Mouse (Mus musculus) erythroblast, adult 5-6 weeks (primary cell): ENCODE data around the gene Zfp704. TPM values are rescaled to one million over a fixed set of nuclear protein-coding genes. Genes with fewer than 3 reads are reported as not detected.

ENCODE experiments used
- ATAC-seq: replicated peaks from 2 replicates; pipeline ENCODE4 v1.8.0; 2016; ENCODE audit warnings: moderate number of reproducible peaks, mild to moderate bottlenecking, moderate TSS enrichment, inconsistent platforms; ENCODE audit not compliant: poor library complexity, low FRiP score, severe bottlenecking
- total RNA-seq, 2 experiments: library from RNA; stranded (forward) in 1 of 2; stranded (reverse) in 1 of 2; fragments of 150-400 nt in 1 of 2; fragments of 200-764, 138-1000 nt in 1 of 2; gene quantifications; 2 replicates each; pipeline versions ENCODE4 v1.2.3 to v1.2.4; 2015 to 2017; ENCODE audit warnings: low replicate concordance in 2 of 2

Zfp704 gene
- total RNA-seq, 2 experiments from 2014 or later, result 1.5 to 2.3 TPM

DNA sequence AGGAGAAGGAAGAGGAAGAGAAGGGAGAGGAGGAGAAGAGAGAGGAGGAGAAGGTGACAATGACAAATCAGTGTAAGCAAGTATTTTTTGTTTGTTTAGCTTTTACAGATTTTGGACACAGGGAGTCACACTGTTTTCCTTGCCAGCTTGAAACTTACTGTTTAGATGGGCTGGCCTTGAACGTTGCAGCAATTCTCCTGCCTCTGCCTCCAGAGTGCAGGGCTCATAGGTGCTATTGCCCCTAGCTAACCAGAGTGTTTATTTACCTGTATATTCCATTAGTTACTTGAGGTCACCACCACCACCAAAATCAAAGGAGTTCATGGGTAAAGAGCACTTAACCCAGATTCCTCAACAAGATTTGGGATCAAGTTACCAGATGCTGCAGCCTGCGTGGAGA lies 132.5 kb downstream of the Zfp704 start:
- ATAC-seq, result no peak

DNA sequence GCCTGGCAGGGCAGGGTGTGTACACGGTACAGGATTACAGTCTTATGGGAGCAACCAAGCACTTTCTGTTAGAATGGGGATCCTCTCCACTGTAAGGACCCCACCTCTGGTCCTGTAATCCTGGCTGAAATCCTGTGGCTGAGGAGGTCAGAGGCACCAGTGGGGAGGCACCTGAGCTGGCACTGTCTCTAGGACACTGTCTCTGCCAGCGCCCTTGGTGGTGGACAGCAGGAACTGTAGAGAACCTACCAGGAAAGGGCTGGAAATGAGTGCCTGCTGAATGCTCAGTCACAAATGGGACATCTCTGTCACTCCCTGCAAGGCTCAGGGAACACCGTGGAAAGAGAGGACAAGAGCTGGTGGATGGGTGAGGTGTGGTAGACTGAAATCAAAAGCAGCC lies 133.5 kb downstream of the Zfp704 start:
- ATAC-seq, result no peak

DNA sequence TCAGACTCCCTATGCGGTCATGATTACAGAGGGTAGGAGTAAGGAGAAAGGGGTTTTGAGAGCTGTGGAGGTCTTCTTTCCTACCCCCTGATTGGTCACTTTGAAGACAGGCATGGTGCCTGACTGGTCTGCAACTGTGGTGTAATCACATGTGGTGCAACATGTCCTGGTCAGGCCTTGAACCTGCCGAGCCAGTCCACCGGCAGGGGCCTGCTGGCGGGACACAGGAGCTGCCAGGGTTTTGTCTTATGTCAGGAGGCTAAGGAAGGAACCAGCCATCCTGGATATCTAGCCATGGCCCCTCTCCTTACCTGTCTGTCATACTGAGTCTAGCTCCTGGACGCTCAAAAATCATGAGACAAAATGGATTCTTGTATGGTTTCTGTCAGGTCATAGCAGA lies 134.4 kb downstream of the Zfp704 start:
- ATAC-seq, result no peak

DNA sequence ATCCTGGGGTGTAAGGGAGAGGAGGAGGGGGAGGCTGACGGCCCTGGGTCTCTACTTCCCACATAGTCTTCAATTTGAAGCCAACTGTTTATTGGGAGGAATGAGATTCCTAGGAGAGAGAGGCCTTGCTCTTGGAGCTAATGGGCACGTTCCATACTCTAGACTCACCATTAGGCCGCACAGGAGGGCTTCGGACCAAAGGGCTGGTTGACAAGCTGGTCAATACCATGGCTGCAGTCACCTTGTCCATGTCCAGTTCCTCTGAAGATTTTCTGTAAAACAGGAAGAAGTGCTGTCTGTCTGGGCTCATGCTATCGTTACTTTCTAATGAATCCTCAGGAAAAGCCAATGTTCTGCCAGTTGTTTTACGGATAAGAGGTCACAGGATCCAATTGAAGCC lies 135.6 kb downstream of the Zfp704 start:
- no peak for ATAC-seq

DNA sequence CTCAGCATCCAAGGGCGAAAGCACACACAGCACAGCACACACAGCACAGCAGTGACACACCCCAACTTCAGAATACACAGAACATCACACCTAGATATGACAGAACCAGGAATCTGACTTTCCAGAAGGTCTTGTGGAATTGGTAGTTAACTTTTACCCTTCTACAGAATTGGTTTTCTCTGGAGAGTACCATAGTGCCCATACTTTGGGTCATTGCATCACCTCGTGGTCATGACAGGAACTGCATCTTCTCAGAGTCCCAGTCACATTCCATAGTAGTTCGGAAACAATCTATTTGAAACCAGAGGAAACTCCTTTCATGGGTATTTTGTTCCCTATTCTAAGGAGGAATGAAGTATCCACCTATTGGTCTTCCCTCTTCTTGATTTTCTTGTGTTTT lies 143.6 kb downstream of the Zfp704 start:
- no peak for ATAC-seq

DNA sequence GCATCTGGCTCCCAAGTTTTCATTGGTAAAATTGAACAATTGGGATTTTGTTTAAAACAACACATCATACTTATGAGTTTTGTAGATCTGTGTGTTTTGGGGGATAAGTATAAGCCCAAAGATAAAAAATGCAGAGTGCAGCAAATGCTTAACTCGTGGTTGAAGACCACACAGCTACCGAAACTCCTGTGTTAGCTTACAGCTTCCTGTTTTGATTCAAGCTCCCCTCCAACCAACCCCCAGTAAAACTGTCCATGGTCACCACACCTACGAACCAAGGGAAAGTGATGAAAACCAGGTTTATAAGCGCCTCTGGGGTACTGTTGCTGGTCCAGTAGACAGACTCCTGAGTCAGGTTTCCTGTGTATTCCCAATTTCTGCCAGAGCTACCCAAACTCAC lies 144.2 kb downstream of the Zfp704 start:
- no peak for ATAC-seq

DNA sequence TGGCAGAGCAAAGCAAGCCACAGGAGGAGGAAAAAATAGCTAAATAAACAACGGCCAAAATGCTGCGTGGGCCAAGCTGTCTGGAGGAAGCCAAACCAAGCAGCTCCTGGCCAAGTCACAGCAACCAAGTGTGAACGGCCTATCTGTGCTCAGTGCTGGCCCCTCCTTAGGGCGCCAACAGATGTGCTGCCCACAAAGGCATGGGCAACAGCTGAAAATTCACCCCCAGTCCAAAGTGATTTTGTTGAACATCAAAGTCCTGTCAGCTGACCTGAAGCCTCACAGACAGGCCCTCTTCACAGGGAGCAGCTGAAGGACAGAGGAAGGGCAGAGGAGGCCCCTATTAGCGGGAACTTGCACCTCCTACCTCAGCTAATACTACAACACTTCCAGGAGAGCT lies 148.2 kb downstream of the Zfp704 start:
- no peak for ATAC-seq

DNA sequence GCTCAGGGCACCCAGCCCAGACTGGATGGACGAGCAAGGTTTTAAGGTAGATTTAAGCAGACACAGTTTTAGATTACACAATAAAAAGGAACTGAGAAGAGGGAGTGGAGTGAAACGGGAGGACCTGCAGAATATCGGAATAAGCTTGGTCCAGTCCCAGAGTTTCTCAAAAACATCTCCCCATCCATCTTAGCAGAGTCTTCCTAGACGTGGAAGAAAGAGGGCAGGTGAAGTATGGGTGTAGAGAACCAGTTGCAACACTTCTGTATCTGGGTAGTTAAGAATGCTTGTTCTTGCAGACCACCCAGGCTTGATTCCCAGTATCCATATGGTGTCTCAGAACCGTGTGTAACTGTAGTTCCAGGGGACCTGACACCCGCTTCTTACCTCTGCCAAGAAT lies 149.6 kb downstream of the Zfp704 start:
- no peak for ATAC-seq

DNA sequence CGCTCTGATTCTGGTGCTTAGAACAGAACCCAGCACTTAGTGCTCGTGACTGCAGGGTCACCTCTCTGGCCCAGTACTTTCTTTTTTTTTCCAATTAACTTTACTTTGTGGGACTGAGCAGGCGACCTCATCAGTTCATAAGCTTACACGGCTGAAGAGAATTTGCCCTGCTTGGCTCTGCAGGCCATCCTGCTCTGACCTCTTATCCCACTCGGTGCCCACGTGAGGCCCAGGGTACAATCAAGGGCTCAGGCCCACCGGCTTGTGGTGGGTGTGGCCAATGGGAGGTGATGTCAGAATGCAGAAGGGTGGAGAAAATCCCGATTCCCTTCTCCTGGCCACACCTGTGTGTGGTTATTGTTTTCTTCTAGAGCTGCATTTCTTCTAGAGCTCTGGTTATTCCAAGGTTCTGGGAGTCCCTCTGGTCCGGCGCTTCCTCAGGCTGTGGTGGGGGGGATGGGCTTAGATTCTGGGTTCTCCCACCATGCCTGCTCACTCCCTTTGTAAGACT lies 153.4 kb downstream of the Zfp704 start:
- ATAC-seq, result no peak

DNA sequence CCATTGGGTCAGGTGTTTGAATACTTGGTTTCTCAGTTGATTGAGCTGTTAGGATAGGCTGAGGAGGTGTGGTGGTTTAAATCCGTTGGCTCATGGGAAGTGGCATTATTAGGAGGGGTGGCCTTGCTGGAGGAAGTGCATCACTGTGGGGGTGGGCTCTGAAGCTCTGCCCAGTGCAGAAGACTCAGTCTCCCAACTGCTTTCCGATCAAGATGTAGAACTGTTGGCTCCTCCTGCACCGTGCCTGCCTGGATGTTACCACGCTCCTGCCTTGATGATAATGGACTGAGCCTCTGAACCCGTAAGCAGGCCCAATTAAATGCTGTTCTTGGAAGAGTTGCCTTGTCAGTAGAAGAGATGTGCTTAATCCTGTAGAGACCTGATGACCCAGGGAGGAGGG lies 154.5 kb downstream of the Zfp704 start:
- ATAC-seq, result no peak

DNA sequence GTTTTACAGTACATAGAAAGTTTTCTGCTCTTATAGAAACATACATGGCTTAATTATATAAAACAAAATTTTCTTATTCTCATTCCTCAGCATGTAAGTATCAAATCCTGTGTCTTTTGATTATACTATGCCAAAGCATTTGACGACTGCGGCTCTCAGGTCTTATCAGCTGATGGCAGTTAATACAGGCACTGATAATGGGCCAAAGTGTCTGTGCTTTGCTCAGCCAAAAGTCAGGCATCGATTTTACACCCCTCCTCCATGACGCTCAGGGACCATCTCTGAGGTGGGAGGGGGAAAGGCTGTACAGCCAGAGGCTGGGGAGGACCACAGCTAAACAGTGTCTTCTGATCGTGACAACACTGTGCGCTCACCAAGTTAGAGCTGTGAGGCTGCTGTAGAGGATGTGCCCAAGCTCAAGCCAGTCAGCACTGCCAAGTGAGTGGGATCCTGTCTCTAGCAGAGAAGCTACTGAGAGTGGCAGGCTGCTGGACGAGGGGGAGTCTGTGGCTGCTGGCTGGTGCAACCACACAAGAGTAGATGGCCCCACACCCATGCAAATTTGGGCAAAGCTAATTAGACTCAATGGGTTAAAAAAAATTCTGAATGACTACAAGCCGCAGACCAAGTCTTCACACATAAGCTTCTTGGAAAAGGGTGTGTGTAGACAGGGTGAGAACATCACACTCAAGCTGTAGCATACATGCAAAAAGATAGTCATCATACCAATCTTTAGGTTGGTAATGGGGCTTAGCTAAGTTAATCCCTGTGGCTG lies 155.1 kb downstream of the Zfp704 start:
- no peak for ATAC-seq

DNA sequence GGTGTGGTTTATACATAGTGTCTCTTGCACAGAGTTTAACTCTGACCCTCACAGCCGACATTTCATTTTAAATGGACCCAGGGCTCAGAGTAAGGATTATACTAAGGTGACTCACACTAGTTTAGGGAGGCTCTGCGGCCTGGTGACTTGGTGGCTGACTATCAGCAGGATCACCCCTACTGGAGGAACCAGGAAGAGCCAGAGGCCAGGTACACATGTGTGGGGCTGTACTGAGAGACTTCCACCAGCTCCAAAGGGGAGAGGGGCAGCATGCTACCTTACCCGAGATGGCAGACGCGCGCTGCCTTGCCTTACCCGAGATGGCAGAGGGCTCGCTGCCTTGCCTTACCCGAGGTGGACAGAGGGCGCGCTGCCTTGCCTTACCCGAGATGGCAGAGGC lies 159.4 kb downstream of the Zfp704 start:
- ATAC-seq, result no peak

DNA sequence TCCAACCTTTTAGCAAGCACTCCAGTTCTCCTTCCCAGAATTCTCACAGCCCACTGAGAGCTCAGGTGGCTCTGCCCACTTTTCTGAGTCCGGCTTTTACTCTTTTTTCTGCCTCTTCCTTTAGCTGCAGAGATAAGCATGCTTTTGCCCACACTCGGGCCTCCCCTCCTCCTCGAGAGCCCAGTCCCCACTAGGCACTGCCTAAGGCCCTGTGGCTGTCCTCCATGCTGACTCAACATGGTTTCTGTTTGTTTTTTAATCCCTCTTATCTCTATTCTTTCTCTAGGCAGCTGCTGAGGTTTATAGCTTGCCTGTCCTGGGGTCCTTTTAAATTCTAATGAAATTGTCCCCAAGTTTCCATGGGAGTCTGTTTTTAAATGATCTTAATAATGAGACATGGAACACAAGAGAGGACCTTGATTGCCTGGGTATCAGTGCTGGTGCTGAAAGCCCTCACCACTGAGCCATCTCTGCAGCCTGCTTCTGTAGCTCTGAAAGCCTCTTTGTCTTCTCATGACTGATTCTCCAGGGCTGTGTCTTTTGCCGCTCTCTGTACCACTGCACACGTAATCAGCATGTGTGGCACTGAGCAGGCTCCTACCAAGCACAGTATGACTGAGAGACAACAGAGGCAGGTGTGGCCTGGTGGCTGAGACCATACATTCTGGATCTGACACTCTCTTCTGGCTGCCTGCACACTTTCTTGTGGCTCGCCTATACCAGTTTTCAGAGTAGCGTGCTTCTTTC lies 160.5 kb downstream of the Zfp704 start:
- ATAC-seq, result no peak

DNA sequence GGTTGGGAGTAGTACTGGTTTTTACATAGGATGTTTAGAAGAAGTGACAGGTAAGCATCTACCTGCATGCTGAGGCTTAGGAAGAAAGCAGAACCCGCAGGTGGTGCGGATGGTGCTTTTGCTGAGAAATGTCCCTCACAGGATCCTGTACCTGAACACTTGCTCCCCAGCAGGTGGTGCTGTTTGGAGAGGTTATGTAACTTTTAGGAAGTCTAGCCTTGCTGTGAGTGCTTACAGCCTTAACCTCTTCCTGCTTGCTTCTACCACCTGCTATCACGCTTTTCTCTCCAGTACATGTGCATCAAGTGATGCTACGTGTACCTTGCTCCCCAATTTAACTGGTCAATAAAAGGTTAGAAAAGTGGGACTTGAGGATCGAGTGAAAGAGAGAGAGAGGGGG lies 161.3 kb downstream of the Zfp704 start:
- no peak for ATAC-seq

DNA sequence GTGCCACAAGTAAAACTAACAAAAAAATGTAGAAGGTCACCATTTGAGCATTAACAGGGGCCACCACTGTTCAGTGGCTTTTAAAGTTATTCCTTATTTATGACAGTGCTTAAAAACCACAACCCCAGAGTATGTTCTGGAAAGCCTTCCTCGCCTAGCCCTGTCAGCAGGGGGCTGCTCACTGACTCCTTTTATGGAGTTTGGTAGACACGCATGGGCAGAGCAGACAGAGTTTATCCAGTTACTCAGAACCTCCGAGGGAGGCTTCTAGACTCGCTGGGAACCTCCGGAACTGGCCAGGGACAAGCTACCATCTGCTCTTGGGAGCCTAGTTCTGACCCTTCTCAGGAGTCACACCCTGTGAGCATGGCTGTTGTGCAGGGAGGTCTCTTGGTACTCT lies 165.3 kb downstream of the Zfp704 start:
- no peak for ATAC-seq

DNA sequence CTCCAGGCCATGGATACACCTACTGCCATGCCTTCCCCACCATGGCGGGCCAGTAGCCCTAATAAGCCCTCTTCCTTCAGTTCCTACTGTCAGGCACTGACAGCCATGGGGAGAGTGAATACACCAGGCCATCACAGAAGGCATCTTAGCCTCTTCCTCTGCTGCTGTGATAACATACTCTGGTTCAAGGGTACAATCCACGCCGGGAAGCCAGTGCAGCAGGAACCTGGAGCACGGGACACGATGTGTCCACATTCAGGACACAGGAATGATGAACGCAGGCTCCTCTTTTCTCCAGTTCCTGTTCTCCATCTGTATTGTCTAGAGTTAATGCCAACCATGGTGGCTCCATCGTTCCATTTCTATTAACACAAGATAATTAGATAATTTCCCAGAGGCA lies 165.9 kb downstream of the Zfp704 start:
- no peak for ATAC-seq

DNA sequence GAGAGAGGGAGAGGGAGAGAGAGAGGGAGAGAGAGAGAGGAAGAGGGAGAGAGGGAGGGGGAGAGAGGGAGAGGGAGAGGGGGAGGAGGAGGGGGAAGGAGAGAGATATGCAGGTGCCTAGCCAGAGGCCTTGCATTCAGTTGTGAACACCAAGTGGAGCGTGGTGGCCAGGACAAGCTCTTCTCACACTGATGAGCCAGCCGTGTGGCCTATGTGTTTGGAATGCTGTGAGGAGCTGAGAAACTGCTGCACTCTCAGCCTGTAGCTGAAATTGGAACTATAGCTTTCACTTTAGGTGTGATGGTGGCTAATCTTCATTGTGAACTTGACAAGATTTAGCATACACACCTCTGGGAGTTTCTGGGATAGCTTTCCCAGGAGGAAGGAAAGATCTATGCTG lies 166.4 kb downstream of the Zfp704 start:
- no peak for ATAC-seq

DNA sequence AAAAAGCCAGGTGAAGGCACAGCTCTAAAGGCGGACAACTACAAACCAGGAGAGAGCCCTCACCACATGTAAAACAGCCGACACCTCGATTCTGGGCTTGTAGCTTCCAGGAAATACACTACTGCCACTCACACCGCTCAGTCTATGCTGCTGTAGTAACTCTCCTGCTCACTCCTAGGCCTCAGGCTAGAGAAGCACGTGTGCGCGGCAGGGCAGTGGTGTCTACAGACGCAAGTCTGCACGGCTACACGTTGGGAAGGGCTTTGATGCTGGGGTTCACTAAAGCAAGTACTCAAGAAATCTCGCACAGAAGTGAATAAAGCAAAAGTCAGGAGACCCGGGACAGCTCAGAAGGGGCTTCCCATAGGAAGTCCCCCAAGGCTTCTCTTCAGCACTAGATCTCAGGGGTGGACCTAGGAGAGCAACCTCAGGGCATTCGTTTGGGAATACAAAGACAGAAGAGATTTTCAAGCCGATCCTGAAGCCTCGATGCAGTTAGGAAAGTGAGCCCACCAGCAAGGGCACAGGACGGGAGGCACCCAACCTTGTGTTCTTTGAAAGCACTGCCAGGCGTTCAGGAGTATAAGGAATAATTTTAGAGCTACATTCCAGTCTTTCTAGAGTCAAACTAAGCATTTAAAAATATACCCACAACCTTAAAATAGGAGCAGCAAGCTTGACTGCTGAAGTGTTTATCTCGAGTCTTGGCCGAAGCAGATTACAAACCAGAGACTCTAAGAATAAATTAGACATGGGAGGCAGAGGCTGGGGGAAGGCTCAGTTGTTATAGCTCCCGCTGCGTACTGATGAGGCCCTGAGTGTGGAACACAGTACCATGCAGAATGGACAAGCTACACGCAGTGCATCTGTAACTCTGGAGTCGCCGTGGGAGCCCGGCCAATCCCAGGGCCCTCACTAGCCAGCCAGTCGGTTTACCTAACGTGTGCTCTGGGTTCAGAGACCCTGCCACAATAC lies 168.0 kb downstream of the Zfp704 start:
- no peak for ATAC-seq

DNA sequence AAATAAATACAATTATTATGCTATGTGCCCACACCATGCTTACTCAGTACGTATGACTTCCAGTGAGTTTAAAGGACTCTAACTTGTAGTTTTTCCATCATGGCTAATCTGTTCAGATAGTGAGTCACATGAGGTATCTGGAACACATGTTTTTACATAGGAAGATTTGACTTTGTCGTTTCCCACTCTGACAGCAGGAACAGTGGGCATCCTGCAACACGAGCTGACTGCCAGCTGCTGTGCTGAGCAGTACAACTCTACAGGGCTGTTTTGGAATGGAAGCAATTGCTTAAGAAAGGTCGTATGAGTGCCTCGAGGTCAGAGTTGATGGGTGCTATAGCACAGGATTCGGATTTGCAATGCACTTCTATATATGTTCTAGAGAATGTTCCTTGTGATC lies 169.4 kb downstream of the Zfp704 start:
- no peak for ATAC-seq

DNA sequence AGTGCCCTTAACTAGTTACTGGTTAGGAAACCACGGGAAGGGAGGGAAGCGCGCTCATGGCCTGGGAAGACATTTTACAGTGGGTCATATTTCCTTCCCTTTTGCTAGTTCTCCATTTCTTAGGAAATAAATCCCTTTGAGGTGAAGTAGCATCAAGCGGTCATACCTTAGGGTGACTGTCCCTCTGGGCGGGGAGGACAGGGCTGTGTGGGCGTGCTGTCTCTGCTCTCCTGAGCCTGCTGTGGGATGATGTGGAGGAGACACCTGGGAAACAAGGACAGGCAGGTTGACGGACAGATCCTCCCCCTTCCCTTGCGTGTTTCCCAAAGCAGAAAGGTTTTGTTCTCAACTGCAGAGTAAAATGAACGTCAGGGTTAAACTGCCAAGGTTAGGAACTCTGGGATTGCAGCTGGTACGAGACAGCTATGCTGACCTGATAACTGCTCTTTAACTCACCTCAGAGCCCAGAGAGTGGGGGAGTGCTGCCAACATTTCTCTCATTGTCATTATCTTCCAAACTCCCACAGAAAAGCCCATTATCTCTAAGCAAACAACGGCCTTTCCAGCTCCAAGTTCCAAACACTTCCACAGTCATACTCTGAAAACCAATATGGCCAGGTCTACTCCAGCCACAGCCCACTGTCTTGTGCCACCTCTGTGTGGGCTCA lies 170.1 kb downstream of the Zfp704 start:
- ATAC-seq, result no peak
